Comparison of ENCODE assay signal across 13 mouse cellular contexts in the genomic region with DNA sequence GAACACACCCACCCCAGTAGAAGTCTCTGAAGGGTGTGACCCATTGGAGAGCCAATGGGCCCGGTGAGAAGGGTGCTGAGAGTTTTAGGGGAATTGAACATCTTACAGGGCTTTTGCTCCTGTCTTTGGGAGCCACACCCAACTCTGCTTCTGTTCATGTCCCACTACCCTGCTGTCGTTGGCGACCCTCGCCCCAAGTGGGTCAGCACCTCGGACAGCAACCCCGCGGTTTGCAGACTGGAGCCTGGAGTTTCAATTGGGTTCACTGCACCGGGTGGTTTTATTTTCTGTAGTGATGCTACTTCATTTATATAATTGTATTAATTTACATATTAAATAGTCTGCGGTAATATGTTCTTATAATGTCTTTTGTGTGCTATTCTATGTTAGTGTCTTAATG. TPM values are rescaled to one million over a fixed set of nuclear protein-coding genes. Genes with fewer than 3 reads are reported as not detected.
DNase-seq lines count a peak whose midpoint lies in the region; ATAC-seq lines count a peak whose summit lies in the region.
"Had no signal": no experiment of that assay in that cellular context is flagged by ENCODE, and none has a peak within 500 bp of the region (broad histone marks: within the 10 kb centered on the region; RNA-seq: fewer than 3 reads in every experiment).

No protein-coding gene starts in this region.

- H3K9ac ChIP-seq in liver, embryonic 12.5 days, result no peak overlapping the region
- no peak overlapping the region for H3K9ac ChIP-seq in embryonic facial prominence, embryonic 12.5 days
- H3K9ac ChIP-seq in hindbrain, embryonic 15.5 days, result peak overlapping the region; percentile 78
- H3K9ac ChIP-seq: heart, embryonic 13.5 days; lung, embryonic 15.5 days had no signal

- no peak overlapping the region for H3K27ac ChIP-seq in liver, embryonic 12.5 days
- no peak overlapping the region for H3K27ac ChIP-seq in embryonic facial prominence, embryonic 12.5 days
- H3K27ac ChIP-seq in hindbrain, embryonic 15.5 days (replicated peaks), result peak overlapping the region; percentile 93
- H3K27ac ChIP-seq: heart, embryonic 13.5 days; lung, embryonic 15.5 days had no signal

- H3K4me1 ChIP-seq in liver, embryonic 12.5 days, result peaks cover 70% of the 10 kb centered on the region
- peaks cover 23% of the 10 kb centered on the region for H3K4me1 ChIP-seq in embryonic facial prominence, embryonic 12.5 days
- peaks cover 42% of the 10 kb centered on the region for H3K4me1 ChIP-seq in hindbrain, embryonic 15.5 days (replicated peaks)

- no peak for ATAC-seq in liver, embryonic 12.5 days
- no peak for ATAC-seq in embryonic facial prominence, embryonic 12.5 days (ENCODE audit: insufficient number of reproducible peaks, insufficient read depth, low FRiP score, low TSS enrichment)
- ATAC-seq in hindbrain, embryonic 15.5 days (ENCODE audit: low FRiP score, low read depth), result no peak
- no peak for ATAC-seq in erythroid progenitor cell, adult 5-6 weeks (replicated peaks; ENCODE audit: low FRiP score, poor library complexity, severe bottlenecking)

- H3K4me3 ChIP-seq in liver, embryonic 12.5 days, result no peak overlapping the region
- H3K4me3 ChIP-seq in embryonic facial prominence, embryonic 12.5 days, result peak overlapping the region; percentile 46
- peak overlapping the region; percentile 53 for H3K4me3 ChIP-seq in hindbrain, embryonic 15.5 days
- H3K4me3 ChIP-seq: heart, embryonic 13.5 days; lung, embryonic 15.5 days had no signal

- H3K27me3 ChIP-seq in liver, embryonic 12.5 days (replicated peaks), result peaks cover 49% of the 10 kb centered on the region
- H3K27me3 ChIP-seq in embryonic facial prominence, embryonic 12.5 days, result peaks cover 47% of the 10 kb centered on the region
- H3K27me3 ChIP-seq in hindbrain, embryonic 15.5 days, result no peaks in the 10 kb centered on the region

- no peaks in the 10 kb centered on the region for H3K9me3 ChIP-seq in liver, embryonic 12.5 days (replicated peaks)
- H3K9me3 ChIP-seq in embryonic facial prominence, embryonic 12.5 days, result no peaks in the 10 kb centered on the region
- no peaks in the 10 kb centered on the region for H3K9me3 ChIP-seq in hindbrain, embryonic 15.5 days
- H3K9me3 ChIP-seq: heart, embryonic 13.5 days; lung, embryonic 15.5 days had no signal

- DNase-seq in liver, result peak; percentile 32
- peak; percentile 58 for DNase-seq in neural tube, embryonic 10.5 days (ENCODE audit: extremely low spot score, low spot score)
- DNase-seq in cerebellum, postnatal 25 days, result no peak
- no peak for DNase-seq in cerebellum, adult 11-12 months
- DNase-seq: adrenal gland, postnatal 25 days had no signal

- WGBS in liver, embryonic 12.5 days (ENCODE audit: insufficient replicate concordance), result 8% methylated on average over 9 of the region's 9 CpGs
- WGBS in embryonic facial prominence, embryonic 12.5 days, result 11% methylated on average over 9 of the region's 9 CpGs
- WGBS in hindbrain, embryonic 15.5 days, result 7% methylated on average over 9 of the region's 9 CpGs

- no peaks in the 10 kb centered on the region for H3K36me3 ChIP-seq in liver, embryonic 12.5 days
- no peaks in the 10 kb centered on the region for H3K36me3 ChIP-seq in embryonic facial prominence, embryonic 12.5 days
- peaks cover 16% of the 10 kb centered on the region for H3K36me3 ChIP-seq in hindbrain, embryonic 15.5 days
- H3K36me3 ChIP-seq: heart, embryonic 13.5 days; lung, embryonic 15.5 days had no signal

- H3K4me2 ChIP-seq in liver, embryonic 12.5 days, result no peak overlapping the region
- H3K4me2 ChIP-seq in embryonic facial prominence, embryonic 12.5 days (replicated peaks), result peak overlapping the region; percentile 61
- H3K4me2 ChIP-seq in hindbrain, embryonic 15.5 days, result peak overlapping the region; percentile 88
- H3K4me2 ChIP-seq: heart, embryonic 13.5 days; lung, embryonic 15.5 days had no signal

RNA-seq across cellular contexts. Expression of gene Tubb3, which starts 3.0 kb away (rescaled TPM):
- polyA plus RNA-seq in liver, embryonic 12.5 days (2016; fragmentation: Nextera tagmentation; extraction: Ambion mirVana), result 0.41 and 0.76 TPM in 2 replicates
- 147 and 201 TPM in 2 replicates for polyA plus RNA-seq in embryonic facial prominence, embryonic 12.5 days (2016; fragmentation: Nextera tagmentation; extraction: Ambion mirVana)
- 1,757 and 1,788 TPM in 2 replicates for polyA plus RNA-seq in hindbrain, embryonic 15.5 days (2015; fragmentation: Nextera tagmentation; extraction: Ambion mirVana)
- total RNA-seq in erythroid progenitor cell, adult 5-6 weeks (2015; ENCODE audit: low replicate concordance), result not detected in 2 replicates
- not detected in 2 replicates for total RNA-seq in erythroid progenitor cell, adult 5-6 weeks (2017; ENCODE audit: low replicate concordance)

RNA-seq across cellular contexts. Expression of gene Mc1r, which starts 7.3 kb away (rescaled TPM):
- not detected in 2 replicates for polyA plus RNA-seq in liver, embryonic 12.5 days (2016; fragmentation: Nextera tagmentation; extraction: Ambion mirVana)
- polyA plus RNA-seq in embryonic facial prominence, embryonic 12.5 days (2016; fragmentation: Nextera tagmentation; extraction: Ambion mirVana), result 0.15 and 0.17 TPM in 2 replicates
- 0.06 and 0.16 TPM in 2 replicates for polyA plus RNA-seq in hindbrain, embryonic 15.5 days (2015; fragmentation: Nextera tagmentation; extraction: Ambion mirVana)
- not detected in 2 replicates for total RNA-seq in erythroid progenitor cell, adult 5-6 weeks (2015; ENCODE audit: low replicate concordance)
- not detected in 2 replicates for total RNA-seq in erythroid progenitor cell, adult 5-6 weeks (2017; ENCODE audit: low replicate concordance)
- total RNA-seq: adrenal gland, postnatal 25 days had no signal
- polyA plus RNA-seq: heart, embryonic 13.5 days; large intestine, adult 2 months; lung, embryonic 15.5 days; stomach, embryonic 16.5 days had no signal

RNA-seq across cellular contexts. Expression of gene Def8, which starts 9.1 kb away (rescaled TPM):
- 17.2 and 18.4 TPM in 2 replicates for polyA plus RNA-seq in liver, embryonic 12.5 days (2016; fragmentation: Nextera tagmentation; extraction: Ambion mirVana)
- 42.2 and 42.7 TPM in 2 replicates for polyA plus RNA-seq in embryonic facial prominence, embryonic 12.5 days (2016; fragmentation: Nextera tagmentation; extraction: Ambion mirVana)
- polyA plus RNA-seq in hindbrain, embryonic 15.5 days (2015; fragmentation: Nextera tagmentation; extraction: Ambion mirVana), result 48.6 and 51.6 TPM in 2 replicates
- total RNA-seq in erythroid progenitor cell, adult 5-6 weeks (2015; ENCODE audit: low replicate concordance), result 8.8 and 15.1 TPM in 2 replicates
- total RNA-seq in erythroid progenitor cell, adult 5-6 weeks (2017; ENCODE audit: low replicate concordance), result 3.5 and 8.9 TPM in 2 replicates

RNA-seq across cellular contexts. Expression of gene Tcf25, which starts 40.7 kb away (rescaled TPM):
- 79.2 and 94.3 TPM in 2 replicates for polyA plus RNA-seq in liver, embryonic 12.5 days (2016; fragmentation: Nextera tagmentation; extraction: Ambion mirVana)
- 172 and 186 TPM in 2 replicates for polyA plus RNA-seq in embryonic facial prominence, embryonic 12.5 days (2016; fragmentation: Nextera tagmentation; extraction: Ambion mirVana)
- 332 and 377 TPM in 2 replicates for polyA plus RNA-seq in hindbrain, embryonic 15.5 days (2015; fragmentation: Nextera tagmentation; extraction: Ambion mirVana)
- total RNA-seq in erythroid progenitor cell, adult 5-6 weeks (2015; ENCODE audit: low replicate concordance), result 36.4 and 48.6 TPM in 2 replicates
- total RNA-seq in erythroid progenitor cell, adult 5-6 weeks (2017; ENCODE audit: low replicate concordance), result 27.2 and 70.3 TPM in 2 replicates

Comparison
In these comparisons a context has a peak if more than half of its experiments do, and no peak if none do; other contexts are left out.
1. DNase-seq: peak in liver (single experiment) and neural tube, embryonic 10.5 days (single experiment); none in cerebellum, postnatal 25 days (0 of 2) and cerebellum, adult 11-12 months (single experiment).
2. RNA of gene Tubb3, which starts 3.0 kb away (polyA plus RNA-seq): 1,757 to 1,788 TPM in hindbrain, embryonic 15.5 days and 147 to 201 TPM in embryonic facial prominence, embryonic 12.5 days; 0.41 to 0.76 TPM in liver, embryonic 12.5 days; every median in the first group is over 10 times any median in the second.